Mouse (Mus musculus) MEL (cell line): ENCODE results near the gene Kdm1a. TPM values are rescaled to one million over a fixed set of nuclear protein-coding genes. Genes with fewer than 3 reads are reported as not detected.
A peak's percentile ranks its signal among the peaks of the same experiment; 100 is the strongest.

Experiments
- DNase-seq: peaks from one replicate; pipeline ENCODE4 v3.0.0; 2011; ENCODE audit warnings: low read depth, low spot score
- H3K27ac ChIP-seq: 2 replicates; pipeline ENCODE4 v1.5.1; 2012; ENCODE audit warnings: low read depth, mild to moderate bottlenecking, control low read depth, low read length, moderate library complexity; ENCODE audit not compliant: control insufficient read depth
- H3K27me3 ChIP-seq, 2 experiments: fragments of 150-350 bp in 1 of 2; sonication (generic) in 1 of 2; 2 replicates each; pipeline ENCODE4 v1.6.1; 2012; ENCODE audit warnings: low read length in 2 of 2, mild to moderate bottlenecking in 2 of 2, improper control_type of control experiment in 1 of 2, moderate library complexity in 1 of 2; ENCODE audit not compliant: insufficient read depth in 2 of 2, control insufficient read depth in 1 of 2
- H3K36me3 ChIP-seq, 2 experiments: 2 replicates each; pipeline ENCODE4 v1.6.1; 2012 to 2014; ENCODE audit warnings: low read length in 2 of 2, improper control_type of control experiment in 1 of 2, inconsistent platforms in 1 of 2, mild to moderate bottlenecking in 1 of 2; ENCODE audit not compliant: insufficient read depth in 2 of 2, control insufficient read depth in 1 of 2
- H3K4me1 ChIP-seq, 2 experiments: fragments of 150-350 bp in 1 of 2; sonication (generic) in 1 of 2; 2 replicates each; pipeline ENCODE4 v1.6.1; 2012; ENCODE audit warnings: low read length in 2 of 2, improper control_type of control experiment in 1 of 2, mild to moderate bottlenecking in 1 of 2; ENCODE audit not compliant: insufficient read depth in 2 of 2, control insufficient read depth in 1 of 2
- H3K4me3 ChIP-seq, 2 experiments: fragments of 150-350 bp in 1 of 2; sonication (generic) in 1 of 2; 2 replicates each; pipeline ENCODE4 v1.5.1; 2012; ENCODE audit warnings: low read depth in 2 of 2, low read length in 2 of 2, mild to moderate bottlenecking in 2 of 2, moderate library complexity in 2 of 2, control low read depth in 1 of 2, improper control_type of control experiment in 1 of 2; ENCODE audit not compliant: control insufficient read depth in 1 of 2, insufficient read depth in 1 of 2
- H3K79me2 ChIP-seq: 2 replicates; pipeline ENCODE4 v1.6.1; 2012; ENCODE audit warnings: mild to moderate bottlenecking, low read length, moderate library complexity; ENCODE audit not compliant: control insufficient read depth, poor library complexity, insufficient read depth
- H3K9ac ChIP-seq: 2 replicates; pipeline ENCODE4 v1.6.1; 2012; ENCODE audit warnings: low read depth, mild to moderate bottlenecking, control low read depth, low read length, moderate library complexity; ENCODE audit not compliant: control insufficient read depth, poor library complexity, severe bottlenecking
- H3K9me3 ChIP-seq: fragments of 150-350 bp; sonication (generic); replicated peaks from 2 replicates; pipeline ENCODE4 v1.6.1; 2012; ENCODE audit warnings: mild to moderate bottlenecking, low read length, improper control_type of control experiment, moderate library complexity; ENCODE audit not compliant: insufficient read depth
- BHLHE40 ChIP-seq: IDR thresholded peaks from 2 replicates; pipeline ENCODE4 v1.6.1; 2012; ENCODE audit warnings: low read depth, mild to moderate bottlenecking, inconsistent platforms, low read length, improper control_type of control experiment, borderline replicate concordance
- CHD1 ChIP-seq: IDR thresholded peaks from 2 replicates; pipeline ENCODE4 v1.6.1; 2012; ENCODE audit warnings: low read depth, mild to moderate bottlenecking, inconsistent platforms, low read length, improper control_type of control experiment
- CHD2 ChIP-seq: IDR thresholded peaks from 2 replicates; pipeline ENCODE4 v1.6.1; 2011; ENCODE audit warnings: low read length, improper control_type of control experiment
- CTCF ChIP-seq, 3 experiments: IDR thresholded peaks in 2 of 3; conservative IDR thresholded peaks in 1 of 3; 2 replicates each; pipeline ENCODE4 v1.5.1; 2011 to 2012; ENCODE audit warnings: low read length in 3 of 3, low read depth in 2 of 3, mild to moderate bottlenecking in 2 of 3, improper control_type of control experiment in 1 of 3, inconsistent platforms in 1 of 3, mixed read lengths in 1 of 3, moderate library complexity in 1 of 3; ENCODE audit not compliant: control insufficient read depth in 1 of 3, insufficient read depth in 1 of 3, poor library complexity in 1 of 3, severe bottlenecking in 1 of 3
- E2F4 ChIP-seq: IDR thresholded peaks from 2 replicates; pipeline ENCODE4 v1.6.1; 2011; ENCODE audit warnings: low read depth, low read length, improper control_type of control experiment, borderline replicate concordance
- EP300 ChIP-seq, 2 experiments: IDR thresholded peaks; 2 replicates each; pipeline ENCODE4 v1.6.1; 2011; ENCODE audit warnings: improper control_type of control experiment in 2 of 2, low read length in 2 of 2, low read depth in 1 of 2, mild to moderate bottlenecking in 1 of 2
- GABPA ChIP-seq: IDR thresholded peaks from 2 replicates; pipeline ENCODE4 v1.6.1; 2012; ENCODE audit warnings: low read depth, mild to moderate bottlenecking, inconsistent platforms, low read length, improper control_type of control experiment, moderate library complexity
- JUND ChIP-seq: IDR thresholded peaks from 2 replicates; pipeline ENCODE4 v1.6.1; 2011; ENCODE audit warnings: low read depth, mild to moderate bottlenecking, improper control_type of control experiment, low read length
- KAT2A ChIP-seq: conservative IDR thresholded peaks from 2 replicates; pipeline ENCODE4 v1.6.1; 2012; ENCODE audit warnings: low read depth, low read length, improper control_type of control experiment, inconsistent platforms
- MAX ChIP-seq: IDR thresholded peaks from 2 replicates; pipeline ENCODE4 v1.6.1; 2011; ENCODE audit warnings: low read length, improper control_type of control experiment
- MAZ ChIP-seq: IDR thresholded peaks from 2 replicates; pipeline ENCODE4 v1.6.1; 2012; ENCODE audit warnings: low read depth, mild to moderate bottlenecking, inconsistent platforms, low read length, improper control_type of control experiment
- MXI1 ChIP-seq: IDR thresholded peaks from 2 replicates; pipeline ENCODE4 v1.6.1; 2011; ENCODE audit warnings: mild to moderate bottlenecking, low read depth, low read length, improper control_type of control experiment
- NELFE ChIP-seq: IDR thresholded peaks from 2 replicates; pipeline ENCODE4 v1.6.1; 2011; ENCODE audit warnings: low read depth, low read length, improper control_type of control experiment
- NRF1 ChIP-seq: IDR thresholded peaks from 2 replicates; pipeline ENCODE4 v1.6.1; 2014; ENCODE audit warnings: low read depth, mild to moderate bottlenecking, inconsistent platforms, low read length, improper control_type of control experiment, moderate library complexity; ENCODE audit not compliant: poor library complexity, insufficient read depth, severe bottlenecking
- POLR2A ChIP-seq, 2 experiments: IDR thresholded peaks; 2 replicates each; pipeline ENCODE4 v1.6.1; 2011 to 2012; ENCODE audit warnings: low read length in 2 of 2, mild to moderate bottlenecking in 2 of 2, control low read depth in 1 of 2, improper control_type of control experiment in 1 of 2, low read depth in 1 of 2, moderate library complexity in 1 of 2; ENCODE audit not compliant: control insufficient read depth in 1 of 2, insufficient read depth in 1 of 2, poor library complexity in 1 of 2
- POLR2AphosphoS5 ChIP-seq: IDR thresholded peaks from 2 replicates; pipeline ENCODE4 v1.6.1; 2012; ENCODE audit warnings: low read depth, borderline replicate concordance, mild to moderate bottlenecking, inconsistent platforms, low read length, moderate library complexity, mixed read lengths
- RAD21 ChIP-seq: IDR thresholded peaks from 2 replicates; pipeline ENCODE4 v1.6.1; 2011; ENCODE audit warnings: mild to moderate bottlenecking, low read depth, low read length, improper control_type of control experiment
- RCOR1 ChIP-seq: IDR thresholded peaks from 2 replicates; pipeline ENCODE4 v1.6.1; 2012; ENCODE audit warnings: low read depth, mild to moderate bottlenecking, inconsistent platforms, low read length, improper control_type of control experiment
- SMC3 ChIP-seq: IDR thresholded peaks from 2 replicates; pipeline ENCODE4 v1.6.1; 2011; ENCODE audit warnings: low read depth, low read length, improper control_type of control experiment
- UBTF ChIP-seq: IDR thresholded peaks from 2 replicates; pipeline ENCODE4 v1.6.1; 2012; ENCODE audit warnings: low read depth, mild to moderate bottlenecking, inconsistent platforms, low read length, improper control_type of control experiment, moderate library complexity, borderline replicate concordance; ENCODE audit not compliant: insufficient read depth
- USF1 ChIP-seq: IDR thresholded peaks from 2 replicates; pipeline ENCODE4 v1.6.1; 2014; ENCODE audit warnings: low read depth, mild to moderate bottlenecking, inconsistent platforms, low read length, improper control_type of control experiment, moderate library complexity
- ZC3H11A ChIP-seq: IDR thresholded peaks from 2 replicates; pipeline ENCODE4 v1.6.1; 2012; ENCODE audit warnings: low read depth, mild to moderate bottlenecking, inconsistent platforms, low read length, improper control_type of control experiment
- ZKSCAN1 ChIP-seq: IDR thresholded peaks from 2 replicates; pipeline ENCODE4 v1.6.1; 2012; ENCODE audit warnings: low read depth, mild to moderate bottlenecking, inconsistent platforms, low read length, improper control_type of control experiment, moderate library complexity
- ZMIZ1 ChIP-seq: IDR thresholded peaks from 2 replicates; pipeline ENCODE4 v1.6.1; 2012; ENCODE audit warnings: low read depth, mild to moderate bottlenecking, inconsistent platforms, low read length, improper control_type of control experiment, moderate library complexity
- polyA plus RNA-seq, 2 experiments: library from polyadenylated mRNA; stranded (reverse) in 1 of 2; unstranded in 1 of 2; fragments of >175 nt in 1 of 2; fragments of >200 nt in 1 of 2; gene quantifications; 2 replicates each; pipeline versions ENCODE4 v1.2.1 to v1.2.4; 2012; ENCODE audit warnings: low replicate concordance in 2 of 2, low read depth in 1 of 2; ENCODE audit not compliant: insufficient read length in 2 of 2, insufficient read depth in 1 of 2, missing spikeins in 1 of 2
- total RNA-seq: library from RNA; depleted of rRNA; stranded (reverse); fragments of 300-350 nt; gene quantifications from 2 replicates; pipeline ENCODE4 v1.2.3, GENCODE M21; 2012

Kdm1a gene
- total and polyA plus RNA-seq, 3 experiments: 60.7 to 90.1 TPM; not detected in 1

DNA sequence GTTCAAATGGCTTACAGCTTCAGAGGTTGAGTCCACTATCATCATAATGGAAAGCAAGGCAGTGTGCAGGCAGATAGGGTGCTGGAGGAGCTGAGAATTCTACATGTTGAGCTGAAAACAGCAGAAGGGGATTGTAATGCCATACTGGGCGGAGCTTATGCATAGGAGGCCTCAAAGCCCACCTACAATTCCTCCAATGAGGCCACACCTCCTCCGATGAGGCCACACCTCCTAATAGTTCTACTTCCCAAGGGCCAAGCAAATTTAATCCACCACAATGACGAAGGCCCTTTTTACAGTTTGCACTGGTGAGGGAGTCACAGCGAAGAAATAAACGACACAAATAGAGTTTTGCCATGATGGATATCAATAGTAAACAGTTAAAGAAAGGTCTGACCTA, 34.0 kb upstream of the Kdm1a start:
- Histone ChIP-seq H3K9me3 (no peaks in the 10 kb centered on the region), H3K9ac (no peak overlapping the region), H3K4me3 (no peak overlapping the region), H3K36me3 (no peaks in the 10 kb centered on the region), H3K27ac (no peak overlapping the region), H3K27me3 (peaks cover 0 to 4% of the 10 kb centered on the region in 2 experiments; a peak in 3 of 4 replicates), H3K4me1 (no peaks in the 10 kb centered on the region), H3K79me2 (no peaks in the 10 kb centered on the region)
- DNase-seq: no peak
- no peak for TF ChIP-seq KAT2A
- no peak for TF ChIP-seq EP300 (IDR thresholded peaks at IDR 0.05; ENCODE audit: low read depth in 1 of 2, low read length in 2 of 2)
- TF ChIP-seq NRF1: no peak
- TF ChIP-seq POLR2A (IDR thresholded peaks at IDR 0.05; ENCODE audit: control insufficient read depth in 1 of 2, insufficient read depth in 1 of 2, low read depth in 1 of 2, low read length in 2 of 2, poor library complexity in 1 of 2): no peak
- TF ChIP-seq BHLHE40: no peak
- no peak for TF ChIP-seq CHD2
- TF ChIP-seq USF1: no peak
- TF ChIP-seq RCOR1: no peak
- TF ChIP-seq POLR2AphosphoS5: no peak
- no peak for TF ChIP-seq UBTF
- TF ChIP-seq E2F4: no peak
- no peak for TF ChIP-seq MAX
- no peak for TF ChIP-seq JUND

DNA sequence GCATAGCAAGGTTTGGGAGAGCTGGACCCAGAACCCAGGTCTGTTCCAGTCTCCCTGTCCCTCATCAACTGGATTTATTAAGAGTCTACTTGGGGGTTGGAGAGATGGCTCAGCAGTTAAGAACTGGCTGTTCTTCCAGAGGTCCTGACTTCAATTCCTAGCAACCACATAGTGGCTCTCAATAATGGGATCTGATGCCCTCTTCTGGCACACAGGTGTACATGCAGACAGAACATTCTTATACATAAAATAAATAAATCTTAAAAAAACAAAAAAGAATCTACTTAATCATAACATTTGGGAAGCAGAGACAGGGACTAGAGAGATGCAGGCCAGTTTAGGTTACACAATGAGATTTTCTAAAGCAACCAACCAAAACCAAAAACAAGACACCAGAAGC, 33.5 kb upstream of the Kdm1a start:
- Histone ChIP-seq H3K9ac (no peak overlapping the region), H3K36me3 (no peaks in the 10 kb centered on the region), H3K27ac (no peak overlapping the region), H3K4me3 (no peak overlapping the region), H3K27me3 (peaks cover 0 to 4% of the 10 kb centered on the region in 2 experiments; a peak in 3 of 4 replicates), H3K4me1 (no peaks in the 10 kb centered on the region), H3K79me2 (no peaks in the 10 kb centered on the region), H3K9me3 (no peaks in the 10 kb centered on the region)
- DNase-seq: no peak
- no peak for TF ChIP-seq ZMIZ1
- no peak for TF ChIP-seq MXI1
- TF ChIP-seq ZC3H11A: no peak
- peak; percentile 1; the same call in 1 of the 2 replicates for TF ChIP-seq RAD21
- TF ChIP-seq GABPA: no peak
- TF ChIP-seq UBTF: no peak
- TF ChIP-seq JUND: no peak
- 0 out of 2 replicates have a peak, but pooled peaks have one; percentile 16 for TF ChIP-seq SMC3
- TF ChIP-seq CTCF (IDR thresholded peaks at IDR 0.05 in 2 of 3, conservative IDR thresholded peaks at IDR 0.05 in 1 of 3; ENCODE audit: control insufficient read depth in 1 of 3, insufficient read depth in 1 of 3, low read depth in 2 of 3, low read length in 3 of 3, poor library complexity in 1 of 3, severe bottlenecking in 1 of 3): peak in 1 of 3 experiments; percentile 28; a peak in 1 of 6 replicates
- no peak for TF ChIP-seq MAZ
- TF ChIP-seq NELFE: no peak
- no peak for TF ChIP-seq ZKSCAN1
- TF ChIP-seq CHD1: no peak
